Mouse (Mus musculus) embryo, embryonic 9.5 days (tissue): ENCODE data around the gene Sez6l2.
A peak's percentile ranks its signal among the peaks of the same experiment; 100 is the strongest.
"Not testable (repeated sequence)": the region's sequence is repeated elsewhere in the genome, so short reads cannot be mapped to it uniquely, and the experiment has no call there.

Source experiments
- DNase-seq: peaks from one replicate; pipeline ENCODE4 v3.0.0-alpha.2; 2017; ENCODE audit errors: extremely low spot score

Sez6l2 gene

GRCm38 (mm10) chr7:126949793-126950646 is at the start of gene Sez6l2:
Gene Sez6l2, plus strand, starts transcription at chr7:126950563.
- peak; percentile 93 for DNase-seq

GRCm38 (mm10) chr7:126905590-126905989 is 44.8 kb upstream of the Sez6l2 start:
- DNase-seq = no peak

GRCm38 (mm10) chr7:126914844-126915243 is 35.5 kb upstream of the Sez6l2 start:
- DNase-seq = no peak

GRCm38 (mm10) chr7:126918356-126918755 is 32.0 kb upstream of the Sez6l2 start:
- not testable (repeated sequence) for DNase-seq

GRCm38 (mm10) chr7:126919973-126920372 is 30.4 kb upstream of the Sez6l2 start:
- DNase-seq = no peak

- DNase-seq = no peak
Observed at GRCm38 (mm10) chr7:126921563-126921962, 28.8 kb upstream of the Sez6l2 start.

- no peak for DNase-seq
Observed at GRCm38 (mm10) chr7:126922624-126923060, 27.7 kb upstream of the Sez6l2 start, which contains the start of gene Tmem219. Gene Tmem219, minus strand, starts transcription at chr7:126922917.

- peak; percentile 25 for DNase-seq
Observed at GRCm38 (mm10) chr7:126923999-126924398, 26.4 kb upstream of the Sez6l2 start.

- DNase-seq = no peak
Observed at GRCm38 (mm10) chr7:126926299-126926698, 24.1 kb upstream of the Sez6l2 start.

GRCm38 (mm10) chr7:126928384-126929037 is 21.9 kb upstream of the Sez6l2 start, which contains the start of gene Kctd13:
Gene Kctd13, plus strand, starts transcription at chr7:126928879.
- peak; percentile 90 for DNase-seq

- DNase-seq = no peak
Observed at GRCm38 (mm10) chr7:126929046-126929445, 21.3 kb upstream of the Sez6l2 start.

- DNase-seq = no peak
Observed at GRCm38 (mm10) chr7:126932652-126933051, 17.7 kb upstream of the Sez6l2 start.

- DNase-seq = no peak
Observed at GRCm38 (mm10) chr7:126941171-126941570, 9.2 kb upstream of the Sez6l2 start.

- DNase-seq = no peak
Observed at GRCm38 (mm10) chr7:126941801-126942200, 8.6 kb upstream of the Sez6l2 start.

- DNase-seq = no peak
Observed at GRCm38 (mm10) chr7:126946530-126946929, 3.8 kb upstream of the Sez6l2 start.

- DNase-seq = no peak
Observed at GRCm38 (mm10) chr7:126948626-126949025, 1.7 kb upstream of the Sez6l2 start.

GRCm38 (mm10) chr7:126949403-126949792 is 965 bp upstream of the Sez6l2 start, which contains the start of gene Asphd1:
Gene Asphd1, minus strand, starts transcription at chr7:126949582.
- DNase-seq = no peak

GRCm38 (mm10) chr7:126950647-126951615 is 568 bp downstream of the Sez6l2 start:
- no peak for DNase-seq

GRCm38 (mm10) chr7:126951741-126952140 is 1.4 kb downstream of the Sez6l2 start:
- DNase-seq = no peak

- no peak for DNase-seq
Observed at GRCm38 (mm10) chr7:126952646-126953045, 2.3 kb downstream of the Sez6l2 start.

- no peak for DNase-seq
Observed at GRCm38 (mm10) chr7:126955125-126955524, 4.8 kb downstream of the Sez6l2 start.
